Mouse (Mus musculus): ENCODE measurements around the gene Dnah2. TPM values are rescaled to one million over a fixed set of nuclear protein-coding genes. Genes with fewer than 3 reads are reported as not detected.

Dnah2 gene
- total RNA-seq, 1 experiment from 2014 or later = 0.76 TPM

DNA sequence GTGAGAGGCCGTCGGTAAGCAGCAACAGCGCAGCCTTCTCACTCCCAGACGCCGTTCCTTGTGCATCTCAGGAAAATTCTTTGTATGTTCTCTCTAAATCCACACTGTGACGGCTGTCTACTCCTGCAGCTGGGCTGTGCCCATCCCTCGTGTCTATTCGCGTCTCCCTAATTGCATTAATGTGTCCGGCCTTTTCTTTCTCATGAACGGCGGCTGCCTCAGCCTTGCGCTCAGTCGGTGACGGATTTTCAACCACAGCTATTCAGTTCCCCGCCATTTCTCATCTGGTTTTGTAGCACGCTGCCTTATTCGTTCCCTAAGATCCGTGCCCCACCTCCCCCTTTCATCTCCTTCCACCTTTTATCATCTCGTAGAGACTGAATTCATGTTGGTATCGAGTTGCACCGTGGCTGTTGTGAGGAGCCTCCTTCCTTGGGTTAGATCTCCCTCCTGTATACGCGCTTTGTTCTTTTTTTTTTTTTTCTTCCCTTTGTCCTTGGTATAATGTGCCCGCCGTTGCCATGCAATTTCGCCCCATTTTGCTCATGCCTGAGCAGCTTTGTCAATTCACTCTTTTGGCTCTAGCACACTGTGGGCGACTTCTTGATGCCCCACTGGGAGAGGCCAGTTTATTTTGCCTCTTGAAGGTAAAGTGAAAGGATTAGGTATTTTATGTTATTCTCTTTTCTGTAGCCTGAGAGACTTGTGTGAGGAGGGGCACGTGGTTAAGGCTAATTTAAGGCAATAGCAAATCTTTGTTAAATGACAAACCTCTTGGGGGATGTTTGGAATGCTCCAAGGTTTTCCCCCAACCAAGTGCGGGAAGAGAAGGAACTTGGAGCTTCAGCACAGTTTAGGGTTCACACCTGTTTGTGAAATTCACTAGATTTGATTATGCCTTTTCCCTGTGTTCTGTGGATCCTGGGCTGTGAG lies 21.5 kb downstream of the Dnah2 start:
- no peak for DNase-seq

DNA sequence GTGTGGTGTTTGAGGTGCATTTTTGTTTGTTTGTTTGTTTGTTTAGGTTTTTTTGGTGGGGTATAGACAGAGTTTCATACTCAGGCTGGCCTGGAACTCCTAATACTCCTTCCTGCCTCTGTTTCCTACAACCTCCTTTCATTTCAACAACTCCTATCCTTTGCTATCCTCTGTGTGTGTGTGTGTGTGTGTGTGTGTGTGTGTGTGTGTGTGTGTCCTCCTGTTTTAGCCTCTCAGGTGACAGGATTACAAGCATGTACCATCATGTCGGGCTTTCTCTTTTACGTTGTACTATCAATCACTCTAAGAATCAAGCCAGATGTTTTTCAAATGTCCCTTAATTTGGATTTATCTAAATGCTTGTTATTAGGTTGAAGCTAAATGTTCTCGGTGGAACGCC lies 22.3 kb downstream of the Dnah2 start:
- no peak for DNase-seq

DNA sequence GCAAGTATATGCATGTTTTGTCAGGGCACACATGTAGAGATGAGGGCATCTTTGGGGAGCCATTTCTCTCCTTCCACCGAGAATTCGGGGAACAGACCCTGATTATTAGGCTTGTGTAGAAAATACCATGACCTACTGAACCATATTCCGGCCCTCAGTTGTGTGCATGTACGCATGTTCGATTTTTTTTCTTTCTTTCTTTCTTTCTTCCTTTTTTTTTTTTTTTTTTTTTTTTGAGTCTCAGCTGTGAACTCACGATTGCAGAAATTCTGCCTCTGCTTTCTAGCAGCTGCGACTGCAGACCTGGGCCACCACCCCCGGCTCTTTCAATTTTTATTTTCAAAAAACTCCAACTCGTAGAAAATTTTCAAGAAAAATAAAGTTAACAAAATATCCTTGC lies 23.2 kb downstream of the Dnah2 start:
- DNase-seq = no peak

DNA sequence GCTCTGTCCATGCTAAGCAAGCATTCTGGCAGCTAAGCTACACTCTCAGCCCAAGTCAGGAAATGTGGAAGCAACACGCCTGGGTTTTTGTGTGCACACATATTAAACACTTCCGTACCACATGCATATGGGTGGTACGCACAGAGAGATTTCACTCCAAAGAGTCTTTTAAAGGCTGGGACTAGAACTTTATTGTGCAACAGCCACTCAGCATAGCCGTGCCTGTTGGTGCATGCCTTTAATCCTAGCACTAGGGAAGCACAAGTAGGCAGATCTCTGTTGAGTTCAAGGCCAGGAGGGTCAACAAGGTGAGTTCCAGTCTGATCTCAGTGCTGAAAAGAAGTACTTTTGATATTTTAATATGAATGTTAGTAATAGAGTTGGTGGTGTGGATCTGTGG lies 25.3 kb downstream of the Dnah2 start:
- no peak for DNase-seq

DNA sequence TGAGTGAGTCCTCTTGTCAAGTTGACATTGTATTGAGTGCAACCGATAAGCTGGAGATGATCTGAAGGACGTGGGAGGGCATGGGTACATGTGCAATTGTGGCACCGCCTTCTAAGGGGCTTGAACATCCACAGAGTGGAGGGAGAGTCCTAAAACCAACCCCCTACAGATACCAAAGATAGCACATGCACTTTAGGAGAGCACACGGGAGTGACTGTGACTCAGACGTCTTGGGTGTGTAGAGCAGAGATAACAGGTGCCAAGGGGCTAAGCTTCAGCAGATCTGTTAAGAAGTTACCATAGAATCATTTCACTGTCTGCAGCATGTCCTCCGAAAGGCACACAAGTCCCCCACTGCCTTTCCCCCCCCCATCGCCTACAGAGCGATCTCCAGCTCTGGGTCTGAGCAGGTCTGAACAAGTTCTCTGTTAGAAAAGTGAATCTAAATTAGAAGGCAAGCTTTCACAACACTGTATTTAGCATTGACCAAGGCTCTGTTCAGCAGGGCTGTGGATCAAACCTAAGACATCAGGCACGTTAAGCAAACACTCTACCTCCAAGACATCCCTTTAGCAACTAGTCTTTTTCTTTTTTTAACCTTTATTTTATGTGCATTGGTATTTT lies 27.3 kb downstream of the Dnah2 start:
- DNase-seq = no peak

DNA sequence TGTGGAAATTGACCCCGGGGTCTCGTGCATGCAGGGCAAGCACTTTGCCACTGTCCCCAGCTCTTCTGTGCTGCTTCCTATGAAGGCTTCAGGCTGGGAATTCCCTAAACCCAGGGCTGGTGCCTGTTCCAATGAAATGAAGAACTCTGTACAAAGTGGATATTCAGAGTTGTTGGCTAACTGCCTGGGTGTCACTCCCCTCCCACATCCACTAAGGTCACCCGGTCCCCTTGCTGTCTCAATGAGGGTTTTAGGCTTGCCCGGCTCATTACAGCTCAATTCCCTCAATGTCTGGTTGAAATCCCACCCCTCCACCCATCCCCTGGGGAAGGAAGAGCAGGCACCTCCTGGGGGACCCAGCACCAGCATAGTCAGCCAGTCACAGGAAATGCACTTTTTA lies 28.9 kb downstream of the Dnah2 start:
- DNase-seq = no peak

DNA sequence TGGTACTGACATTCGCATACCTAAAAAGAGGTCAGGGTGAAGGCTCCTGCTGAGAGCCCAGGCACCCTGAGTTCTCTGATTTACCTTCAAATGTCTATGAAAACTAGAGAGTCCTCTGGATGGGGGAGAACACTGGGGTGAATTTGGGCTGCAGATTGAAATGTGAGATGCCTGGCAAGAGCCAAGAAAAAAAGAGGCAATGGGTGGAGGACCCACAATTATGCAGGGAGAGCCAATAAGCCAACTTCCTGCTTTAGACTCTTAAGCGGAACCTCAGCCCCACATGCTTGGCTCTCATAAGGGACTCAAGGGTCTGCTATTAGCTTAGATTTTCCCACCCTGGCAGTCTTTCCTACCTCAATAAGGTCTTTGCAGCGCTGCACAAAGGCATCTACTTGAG lies 32.2 kb downstream of the Dnah2 start:
- no peak for DNase-seq

DNA sequence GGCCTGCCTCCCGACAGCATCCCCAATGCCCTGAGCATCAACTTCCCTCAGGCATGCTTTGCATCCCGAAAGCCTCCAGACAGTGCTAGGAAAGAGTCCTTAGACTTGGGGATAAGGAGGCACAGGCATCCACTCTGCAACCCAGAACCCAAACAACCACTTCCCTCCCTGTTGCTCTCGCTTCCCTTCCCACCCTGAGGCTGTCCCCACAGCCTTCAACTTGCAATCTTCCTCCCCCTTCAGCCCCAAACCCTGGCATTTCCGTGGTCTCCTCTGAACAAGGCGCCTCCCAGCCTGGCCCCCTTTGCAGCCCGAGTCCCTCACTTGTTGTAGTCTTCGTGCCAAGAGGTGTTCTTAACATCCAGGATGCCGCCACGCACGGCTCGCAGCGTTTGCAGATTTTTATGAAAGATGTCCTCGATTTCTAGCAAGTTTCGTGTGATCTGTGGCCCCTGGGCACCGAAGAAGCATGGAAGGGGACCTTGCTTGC lies 32.7 kb downstream of the Dnah2 start:
- no peak for DNase-seq

DNA sequence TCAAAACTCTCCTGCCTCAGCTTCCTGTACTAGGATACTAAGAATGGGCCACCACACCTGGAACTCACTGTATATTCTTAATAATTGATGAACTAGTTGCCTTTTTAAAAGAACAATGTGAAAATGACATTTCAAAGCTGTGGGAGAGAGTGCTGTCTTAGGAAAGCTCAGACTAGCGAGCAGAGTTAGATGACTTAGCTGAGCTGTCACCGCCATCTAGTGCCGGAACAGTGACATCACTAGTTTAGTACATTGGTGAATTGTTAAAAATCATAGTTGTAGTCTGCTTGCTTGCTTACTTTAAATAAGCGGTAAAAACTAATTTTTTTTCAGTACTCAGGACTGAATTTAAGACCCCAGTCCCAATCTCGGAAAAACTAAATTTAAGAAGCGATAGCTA lies 35.1 kb downstream of the Dnah2 start:
- peak; percentile 64 for DNase-seq

DNA sequence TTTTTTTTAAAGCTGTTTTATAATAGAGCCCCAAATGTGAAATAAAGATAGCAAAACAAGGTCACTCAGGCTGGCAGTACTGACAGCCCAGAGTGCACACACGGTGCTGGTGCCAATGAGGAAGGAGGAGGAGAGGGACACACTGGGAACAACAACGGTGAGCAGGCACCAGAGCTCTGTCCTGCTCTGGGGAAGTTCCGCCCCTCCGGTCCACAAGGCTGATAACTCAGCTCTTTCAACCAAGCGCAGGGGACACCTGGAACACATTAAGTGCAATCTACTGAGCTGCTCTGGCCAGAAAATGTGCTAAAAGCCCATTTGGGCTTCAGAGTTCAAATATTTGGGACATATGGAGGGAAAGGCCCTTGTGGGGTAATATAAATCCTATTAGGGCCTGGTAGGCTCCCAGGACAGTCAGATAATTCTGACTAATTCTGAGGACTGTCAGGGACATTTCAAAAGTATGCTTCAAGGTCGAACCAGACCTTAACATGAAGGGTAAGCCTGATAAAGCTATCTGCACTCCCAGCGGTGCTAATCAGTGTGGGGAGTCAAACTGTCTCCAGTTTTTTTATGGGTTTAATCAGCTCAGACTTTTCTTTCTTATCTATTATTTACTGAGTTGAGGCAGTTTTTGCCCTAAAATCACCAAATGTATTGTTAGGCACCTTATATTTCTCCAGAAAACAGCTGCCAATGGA lies 38.0 kb downstream of the Dnah2 start:
- DNase-seq = peak; percentile 21

DNA sequence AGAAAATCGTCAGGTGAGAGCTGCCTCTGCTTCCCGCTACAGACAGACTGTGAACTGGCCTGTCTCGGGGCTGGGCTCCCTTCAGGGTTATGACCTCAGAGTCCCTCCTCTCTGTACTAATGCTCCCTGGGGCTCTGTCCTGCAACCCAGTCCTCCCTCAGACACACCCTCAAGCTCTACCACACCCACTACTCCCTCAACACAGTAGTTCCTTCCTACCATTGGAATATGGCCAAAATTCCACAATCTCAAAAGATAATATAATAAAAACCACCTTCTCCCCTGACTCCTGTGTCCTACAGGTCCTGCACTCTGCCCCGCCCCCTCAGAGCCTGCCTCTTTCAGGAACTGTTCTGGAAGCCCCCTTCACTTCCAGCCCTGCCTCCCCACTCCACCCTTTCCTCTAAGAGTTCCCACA lies 45.0 kb downstream of the Dnah2 start:
- no peak for DNase-seq

DNA sequence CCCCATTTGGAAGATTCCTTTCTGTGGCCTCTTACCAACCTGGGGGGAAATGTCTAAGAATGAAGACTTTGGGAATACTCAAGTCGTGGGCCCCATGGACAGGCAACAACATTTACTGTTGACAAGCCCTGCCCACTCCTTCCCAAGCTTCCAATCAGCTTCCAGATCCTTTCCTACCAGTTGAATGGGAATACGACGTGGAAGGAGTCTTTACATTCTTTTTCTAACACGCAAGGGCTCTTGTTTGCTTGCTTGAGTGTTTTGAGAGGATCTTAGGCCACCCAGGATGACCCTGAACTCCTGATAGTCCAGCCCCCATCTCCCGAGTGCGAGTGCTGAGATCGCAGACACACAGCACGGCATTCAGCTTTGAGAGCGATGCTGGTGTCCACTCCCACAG lies 47.4 kb downstream of the Dnah2 start:
- no peak for DNase-seq

DNA sequence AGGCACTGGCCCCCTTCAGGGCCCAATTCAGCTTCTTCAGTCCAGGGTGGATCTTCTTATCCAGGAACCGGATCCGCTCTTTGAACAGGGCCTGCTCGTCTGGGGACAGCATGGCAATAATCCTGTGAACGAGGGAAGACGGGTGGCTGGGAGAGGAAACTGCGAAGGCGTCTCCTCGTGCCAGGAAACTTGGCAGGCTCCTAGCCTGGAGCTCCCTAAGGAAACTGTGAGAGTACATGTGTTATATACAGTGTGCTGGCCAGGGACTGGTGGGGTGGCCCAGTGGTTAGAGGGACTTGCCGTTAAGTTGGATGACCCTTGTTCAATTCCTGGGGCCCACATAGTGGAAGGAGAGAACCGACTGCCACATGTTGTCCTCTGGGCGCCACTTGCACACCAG lies 49.8 kb downstream of the Dnah2 start:
- DNase-seq = no peak

DNA sequence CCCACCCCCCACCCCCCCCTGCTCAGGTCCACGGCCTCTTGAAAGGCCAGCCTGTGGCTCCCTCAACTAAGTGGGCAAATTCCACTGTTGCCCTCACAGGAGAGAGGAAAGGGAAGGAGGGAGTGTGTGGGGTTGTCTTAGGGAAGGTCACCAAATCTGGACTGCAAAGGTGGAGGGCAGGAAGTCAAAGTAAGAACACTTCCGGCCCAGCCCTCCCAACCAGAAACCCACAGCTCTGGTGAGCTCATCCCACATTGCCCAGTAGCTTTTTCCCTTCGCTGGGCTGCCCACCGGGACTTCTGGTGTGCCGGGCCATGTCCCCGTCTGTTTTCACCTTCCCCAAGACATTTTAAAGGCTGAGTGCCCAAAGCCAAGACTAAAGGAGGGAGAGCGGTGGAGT lies 57.2 kb downstream of the Dnah2 start:
- no peak for DNase-seq

DNA sequence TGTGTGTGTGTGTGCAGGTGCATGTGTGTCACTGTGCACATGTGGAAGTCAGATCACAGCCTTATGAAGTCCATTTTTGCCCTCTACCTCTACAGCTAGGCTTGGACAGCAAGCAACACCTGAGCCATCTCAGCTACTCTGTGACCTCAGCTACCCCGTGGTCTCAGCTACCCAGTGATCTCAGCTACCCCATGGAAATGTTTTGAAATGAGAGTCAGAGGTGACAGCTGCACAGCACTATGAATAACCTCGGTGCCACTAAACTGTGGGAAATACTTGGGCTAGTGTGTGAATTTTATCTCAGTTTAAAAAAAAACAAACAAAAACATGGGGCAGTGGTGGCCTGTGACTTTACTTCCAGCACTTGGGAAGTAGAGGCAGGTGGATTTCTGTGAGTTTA lies 58.0 kb downstream of the Dnah2 start:
- DNase-seq = no peak

DNA sequence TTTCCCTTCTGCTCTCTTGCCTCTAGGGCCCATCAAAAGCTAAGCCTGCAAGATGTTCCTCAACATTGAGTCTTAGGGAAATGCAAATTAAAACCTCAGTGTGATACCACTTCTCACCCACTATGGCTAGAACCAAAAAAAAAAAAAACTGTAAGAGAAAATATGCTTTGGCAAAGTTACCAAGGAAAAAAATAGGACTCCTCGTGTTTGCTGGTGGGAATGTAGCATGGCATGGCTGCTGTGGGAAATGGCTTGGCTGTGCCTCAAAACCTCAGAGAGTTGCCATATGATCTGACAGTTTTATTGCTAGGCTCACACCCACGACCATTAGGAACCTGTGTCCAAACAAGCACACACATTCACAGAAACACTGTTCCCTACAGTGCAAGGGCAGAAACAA lies 61.4 kb downstream of the Dnah2 start:
- no peak for DNase-seq

DNA sequence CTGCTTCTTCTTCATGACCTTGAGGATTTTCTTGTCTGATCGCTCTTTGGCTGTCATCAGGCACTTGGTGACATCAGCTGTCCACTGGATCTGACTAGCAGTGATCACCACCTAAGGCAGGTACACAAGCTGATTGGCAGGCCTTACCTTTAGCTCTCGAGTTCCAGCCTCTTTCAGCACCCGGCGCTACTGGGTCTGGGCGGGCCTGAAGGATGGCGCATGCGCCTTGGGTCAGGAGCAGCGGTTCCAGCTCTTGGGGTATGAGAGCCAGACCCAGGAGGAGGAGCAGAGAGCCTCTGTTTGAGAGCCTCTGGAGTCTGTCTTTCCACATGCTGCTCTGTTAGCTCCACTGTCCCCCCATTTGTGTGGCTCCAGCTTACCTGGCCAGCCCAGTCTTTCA lies 71.3 kb downstream of the Dnah2 start:
- DNase-seq = no peak

DNA sequence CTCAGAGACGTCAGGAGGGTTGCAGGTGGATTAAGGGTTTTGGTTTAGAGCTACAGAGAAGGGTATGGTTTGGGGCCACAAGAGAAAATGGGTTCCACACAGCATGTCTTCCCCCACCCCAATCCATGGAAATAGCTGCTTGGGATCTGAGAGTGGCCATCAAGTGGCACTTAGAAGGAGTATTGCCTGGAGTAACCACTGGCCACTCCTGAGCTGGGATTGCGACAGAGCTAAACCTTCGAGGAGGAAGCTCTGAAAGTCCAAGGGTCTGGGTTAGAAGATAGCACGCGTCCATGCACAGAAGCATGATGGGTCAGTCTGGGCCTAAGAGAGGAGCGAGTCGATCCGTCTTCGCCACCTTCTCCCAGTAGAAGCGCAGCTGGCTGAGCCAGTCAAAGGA lies 72.1 kb downstream of the Dnah2 start:
- no peak for DNase-seq

DNA sequence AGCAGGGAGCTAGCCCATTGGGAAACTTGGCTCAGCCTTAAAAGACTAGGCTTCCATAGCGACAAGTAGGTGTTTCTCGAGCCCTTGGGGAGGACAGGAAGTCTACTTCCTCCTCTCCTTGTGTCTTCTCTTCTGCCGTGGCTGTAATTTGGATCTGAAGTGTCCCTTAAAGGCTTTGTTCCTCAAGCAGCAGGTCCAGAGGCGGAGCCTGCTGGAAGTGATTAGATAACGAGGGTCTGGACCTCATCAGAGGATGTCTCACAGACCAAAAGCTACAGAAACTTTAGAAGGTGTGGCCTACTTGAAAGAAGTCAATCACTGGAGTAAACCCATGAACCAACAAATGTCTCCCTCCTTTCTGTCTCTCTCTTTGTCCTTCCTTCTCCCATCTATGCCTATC lies 74.2 kb downstream of the Dnah2 start:
- no peak for DNase-seq

DNA sequence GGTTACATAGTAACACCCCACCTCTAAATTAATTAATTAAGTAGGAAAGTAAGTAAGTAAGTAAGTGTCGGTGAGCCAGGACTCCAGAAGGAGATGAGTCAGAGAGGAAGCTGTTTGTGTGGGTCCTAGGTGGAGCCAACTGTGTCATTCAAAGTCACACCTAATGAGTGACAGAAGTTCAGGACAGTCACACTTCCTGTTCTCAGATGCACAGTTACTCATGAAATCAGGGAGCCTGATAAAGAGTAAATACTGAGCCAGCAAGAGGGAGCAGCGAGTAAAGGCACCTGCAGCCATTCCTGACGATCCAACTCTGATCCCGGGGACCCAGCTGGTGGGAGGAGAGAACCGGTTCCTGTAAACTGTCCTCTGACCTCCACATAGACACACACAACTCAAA lies 76.2 kb downstream of the Dnah2 start:
- no peak for DNase-seq

DNA sequence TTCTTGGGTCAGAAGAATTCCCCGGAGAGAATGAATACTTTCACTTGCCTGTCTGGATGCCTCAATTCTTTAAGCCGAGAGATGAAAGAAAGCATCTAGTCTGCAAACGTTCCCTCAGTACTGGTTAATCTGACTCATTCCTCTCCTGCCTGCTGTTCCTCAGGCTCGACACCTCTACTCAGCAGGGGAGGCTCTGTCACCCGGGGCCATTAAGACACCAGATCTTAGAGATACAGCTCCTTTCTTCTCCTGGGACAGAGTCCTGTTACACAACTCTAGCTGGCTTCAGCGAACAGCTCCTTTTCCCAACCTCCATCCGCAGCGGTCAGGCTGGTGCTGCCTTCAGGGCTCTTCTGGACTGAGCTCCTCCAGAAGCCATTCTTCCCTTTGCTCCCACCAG lies 77.4 kb downstream of the Dnah2 start:
- DNase-seq = no peak

DNA sequence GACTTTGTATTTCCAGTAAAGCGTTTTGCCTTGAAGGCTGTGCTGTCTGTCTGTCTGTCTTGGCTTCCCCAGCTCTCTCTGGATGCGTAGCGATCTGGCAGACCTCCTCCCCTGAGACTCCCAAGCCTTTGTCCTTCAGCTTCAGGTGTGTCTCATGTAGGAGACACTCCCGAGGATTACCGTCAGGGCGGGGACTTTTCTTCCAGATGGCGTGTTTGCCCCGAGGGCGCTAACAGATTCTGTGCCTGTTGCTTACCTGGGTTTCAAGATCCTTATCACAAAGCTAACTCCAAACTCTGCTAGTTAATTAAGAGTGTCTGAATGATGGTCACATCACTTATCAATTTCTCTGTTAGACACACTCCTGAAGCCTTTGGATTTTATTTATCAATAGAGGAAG lies 79.6 kb downstream of the Dnah2 start:
- no peak for DNase-seq

DNA sequence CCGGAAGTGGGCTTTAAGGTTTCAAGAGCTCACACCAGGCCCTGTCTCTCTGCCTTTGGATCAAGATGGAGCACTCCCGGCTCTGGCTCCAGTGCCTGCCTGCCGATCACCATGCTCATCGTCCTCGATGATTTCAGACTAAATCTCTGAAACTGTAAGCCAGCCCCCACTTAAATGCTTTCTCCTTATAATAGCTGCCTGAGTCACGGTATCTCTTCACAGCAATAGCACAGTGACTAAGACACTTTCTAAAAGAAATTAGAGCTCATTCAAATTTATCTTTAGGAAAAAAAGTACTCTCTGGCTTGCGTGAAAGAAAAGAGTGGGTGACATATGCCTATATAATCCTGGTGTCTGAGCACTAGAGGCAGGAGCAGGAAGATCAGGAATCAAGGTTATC lies 84.9 kb downstream of the Dnah2 start:
- DNase-seq = no peak

All from adrenal gland, postnatal 25 days (tissue).